24 mouse cellular contexts compared by ENCODE assay signal in genomic region chr17:63226380-63226779, GRCm38 (mm10).
DNase-seq lines count a peak whose midpoint lies in the region; ATAC-seq and TF ChIP-seq lines count a peak whose summit lies in the region.
"Had no signal": no experiment of that assay in that cellular context is flagged by ENCODE, and none has a peak within 500 bp of the region (broad histone marks: within the 10 kb centered on the region; RNA-seq: fewer than 3 reads in every experiment).

No protein-coding gene starts in this region.

- no peaks in the 10 kb centered on the region for H3K27me3 ChIP-seq in intestine, embryonic 14.5 days (replicated peaks; ENCODE audit: control insufficient read depth, insufficient read depth, low read length)
- H3K27me3 ChIP-seq in intestine, embryonic 15.5 days (replicated peaks) = no peaks in the 10 kb centered on the region
- H3K27me3 ChIP-seq in kidney, embryonic 15.5 days = no peaks in the 10 kb centered on the region
- H3K27me3 ChIP-seq: embryonic facial prominence, embryonic 13.5 days; embryonic facial prominence, embryonic 15.5 days; forebrain, embryonic 12.5 days had no signal

- H3K4me1 ChIP-seq in intestine, embryonic 14.5 days (replicated peaks; ENCODE audit: control insufficient read depth, insufficient read depth, low read length) = no peaks in the 10 kb centered on the region
- H3K4me1 ChIP-seq in intestine, embryonic 15.5 days (replicated peaks) = no peaks in the 10 kb centered on the region
- peaks cover 11% of the 10 kb centered on the region for H3K4me1 ChIP-seq in kidney, embryonic 15.5 days

- no peak overlapping the region for H3K4me2 ChIP-seq in intestine, embryonic 14.5 days (ENCODE audit: low read length)
- H3K4me2 ChIP-seq in intestine, embryonic 15.5 days (replicated peaks) = no peak overlapping the region
- no peak overlapping the region for H3K4me2 ChIP-seq in kidney, embryonic 15.5 days
- H3K4me2 ChIP-seq: embryonic facial prominence, embryonic 13.5 days; embryonic facial prominence, embryonic 15.5 days; forebrain, embryonic 12.5 days had no signal

- H3K36me3 ChIP-seq in intestine, embryonic 14.5 days (ENCODE audit: control insufficient read depth, insufficient read depth, low read length) = no peaks in the 10 kb centered on the region
- H3K36me3 ChIP-seq in intestine, embryonic 15.5 days = no peaks in the 10 kb centered on the region
- no peaks in the 10 kb centered on the region for H3K36me3 ChIP-seq in kidney, embryonic 15.5 days
- H3K36me3 ChIP-seq: embryonic facial prominence, embryonic 13.5 days; embryonic facial prominence, embryonic 15.5 days; forebrain, embryonic 10.5 days; forebrain, embryonic 12.5 days had no signal

- no peaks in the 10 kb centered on the region for H3K9me3 ChIP-seq in intestine, embryonic 14.5 days (ENCODE audit: control insufficient read depth, low read length)
- H3K9me3 ChIP-seq in intestine, embryonic 15.5 days = no peaks in the 10 kb centered on the region
- H3K9me3 ChIP-seq in kidney, embryonic 15.5 days (replicated peaks) = no peaks in the 10 kb centered on the region
- H3K9me3 ChIP-seq: embryonic facial prominence, embryonic 13.5 days; embryonic facial prominence, embryonic 15.5 days; forebrain, embryonic 10.5 days; forebrain, embryonic 12.5 days had no signal

- WGBS in intestine, embryonic 14.5 days = 61% methylated on average over 2 of the region's 2 CpGs
- 60% methylated on average over 2 of the region's 2 CpGs for whole genome bisulfite sequencing in intestine, embryonic 15.5 days
- 49% methylated on average over 2 of the region's 2 CpGs for WGBS in kidney, embryonic 15.5 days

- H3K27ac ChIP-seq in intestine, embryonic 14.5 days (ENCODE audit: low read depth) = no peak overlapping the region
- H3K27ac ChIP-seq in intestine, embryonic 15.5 days = no peak overlapping the region
- H3K27ac ChIP-seq in kidney, embryonic 15.5 days = 0 out of 2 replicates have a peak overlapping the region, but pooled peaks have one; percentile 37
- peak overlapping the region; percentile 4; the same call in 1 of the 2 replicates for H3K27ac ChIP-seq in layer of hippocampus, adult 2 months
- H3K27ac ChIP-seq: embryonic facial prominence, embryonic 13.5 days; embryonic facial prominence, embryonic 15.5 days; forebrain, embryonic 10.5 days; forebrain, embryonic 12.5 days had no signal

- H3K4me3 ChIP-seq in intestine, embryonic 14.5 days (ENCODE audit: low read depth, low read length) = no peak overlapping the region
- H3K4me3 ChIP-seq in intestine, embryonic 15.5 days (replicated peaks) = no peak overlapping the region
- H3K4me3 ChIP-seq in kidney, embryonic 15.5 days (replicated peaks) = no peak overlapping the region
- no peak overlapping the region for H3K4me3 ChIP-seq in layer of hippocampus, adult 2 months
- H3K4me3 ChIP-seq: embryonic facial prominence, embryonic 13.5 days; embryonic facial prominence, embryonic 15.5 days; erythroblast, embryonic 14.5 days; forebrain, embryonic 10.5 days; forebrain, embryonic 12.5 days had no signal

- peak; percentile 27 for DNase-seq in intestine, embryonic 14.5 days (ENCODE audit: low spot score)
- DNase-seq in kidney, adult 9 months = peak; percentile 11
- no peak for DNase-seq in kidney, postnatal 10 days
- DNase-seq in kidney, adult 18-20 months = no peak
- no peak for DNase-seq in layer of hippocampus, adult 2 months (ENCODE audit: low spot score in 2 of 2)
- DNase-seq in layer of hippocampus, postnatal 10 days (ENCODE audit: low spot score in 2 of 2) = no peak
- DNase-seq: adrenal gland, adult 2 months; adrenal gland, postnatal 10 days; adrenal gland, postnatal 25 days; cerebellum, adult 11 months; cerebellum, adult 18-20 months; cerebellum, adult 8-10 months; cerebellum, adult 9-11 months; cerebellum, postnatal 14 days; cerebellum, postnatal 36 days; embryo, embryonic 11 days had no signal

- no peak for ATAC-seq in intestine, embryonic 14.5 days (replicated peaks; ENCODE audit: low FRiP score, low TSS enrichment, low read depth)
- no peak for ATAC-seq in intestine, embryonic 15.5 days
- peak; percentile 79 for ATAC-seq in kidney, embryonic 15.5 days (replicated peaks; ENCODE audit: low FRiP score)
- ATAC-seq: forebrain, embryonic 14.5 days had no signal

- no peak overlapping the region for H3K9ac ChIP-seq in intestine, embryonic 14.5 days (ENCODE audit: low read length)
- no peak overlapping the region for H3K9ac ChIP-seq in intestine, embryonic 15.5 days
- H3K9ac ChIP-seq in kidney, embryonic 15.5 days = no peak overlapping the region
- H3K9ac ChIP-seq: embryonic facial prominence, embryonic 13.5 days; embryonic facial prominence, embryonic 15.5 days; forebrain, embryonic 12.5 days had no signal

- no peak for TF ChIP-seq CTCF in layer of hippocampus, adult 2 months (conservative IDR thresholded peaks at IDR 0.05)

Comparison
In these comparisons a context has a peak if more than half of its experiments do, and no peak if none do; other contexts are left out.
1. DNase-seq: peak in intestine, embryonic 14.5 days (single experiment) and kidney, adult 9 months (single experiment); none in kidney, postnatal 10 days (single experiment), kidney, adult 18-20 months (single experiment), layer of hippocampus, adult 2 months (0 of 2) and layer of hippocampus, postnatal 10 days (0 of 2).
2. H3K27ac ChIP-seq: peak in kidney, embryonic 15.5 days (single experiment) and layer of hippocampus, adult 2 months (single experiment); none in intestine, embryonic 14.5 days (single experiment) and intestine, embryonic 15.5 days (single experiment).